Mouse (Mus musculus) CD4-positive, CD25-positive, alpha-beta regulatory T cell, adult 2 months (primary cell): Measurements from ENCODE around the gene Igfbp5.

Experiments
- DNase-seq: peaks from one replicate; pipeline ENCODE4 v3.0.0-alpha.2; 2012; ENCODE audit warnings: low read depth, low spot score

Gene Igfbp5

GRCm38 (mm10) chr1:72842666-72843459, 31.8 kb downstream of the Igfbp5 start:
- DNase-seq = no peak

GRCm38 (mm10) chr1:72839791-72840190, 34.9 kb downstream of the Igfbp5 start:
- DNase-seq = no peak

- DNase-seq = no peak
Observed at GRCm38 (mm10) chr1:72839356-72839755, 35.3 kb downstream of the Igfbp5 start.

GRCm38 (mm10) chr1:72833563-72833962, 41.1 kb downstream of the Igfbp5 start:
- no peak for DNase-seq

GRCm38 (mm10) chr1:72832715-72833153, 42.0 kb downstream of the Igfbp5 start:
- no peak for DNase-seq

- no peak for DNase-seq
Observed at GRCm38 (mm10) chr1:72830485-72830884, 44.2 kb downstream of the Igfbp5 start.

GRCm38 (mm10) chr1:72828843-72829242, 45.8 kb downstream of the Igfbp5 start:
- DNase-seq = no peak

- no peak for DNase-seq
Observed at GRCm38 (mm10) chr1:72827411-72828315, 47.0 kb downstream of the Igfbp5 start.

- no peak for DNase-seq
Observed at GRCm38 (mm10) chr1:72826931-72827330, 47.8 kb downstream of the Igfbp5 start.

- no peak for DNase-seq
Observed at GRCm38 (mm10) chr1:72826446-72826845, 48.2 kb downstream of the Igfbp5 start.

- DNase-seq = no peak
Observed at GRCm38 (mm10) chr1:72825921-72826320, 48.8 kb downstream of the Igfbp5 start.

- no peak for DNase-seq
Observed at GRCm38 (mm10) chr1:72825286-72825685, 49.4 kb downstream of the Igfbp5 start.

GRCm38 (mm10) chr1:72824707-72825101, 50.0 kb downstream of the Igfbp5 start:
- DNase-seq = no peak

- DNase-seq = no peak
Observed at GRCm38 (mm10) chr1:72823751-72824706, 50.7 kb downstream of the Igfbp5 start, which contains the start of gene Igfbp2. Igfbp2 (plus strand) TSS chr1:72824503.

- DNase-seq = no peak
Observed at GRCm38 (mm10) chr1:72822893-72823292, 51.8 kb downstream of the Igfbp5 start.

GRCm38 (mm10) chr1:72819995-72820394, 54.7 kb downstream of the Igfbp5 start:
- no peak for DNase-seq

GRCm38 (mm10) chr1:72815616-72816015, 59.1 kb downstream of the Igfbp5 start:
- DNase-seq = no peak

- no peak for DNase-seq
Observed at GRCm38 (mm10) chr1:72815184-72815583, 59.5 kb downstream of the Igfbp5 start.

GRCm38 (mm10) chr1:72813639-72814403, 60.9 kb downstream of the Igfbp5 start:
- DNase-seq = no peak

- DNase-seq = no peak
Observed at GRCm38 (mm10) chr1:72813089-72813638, 61.5 kb downstream of the Igfbp5 start.
